Mouse (Mus musculus) stomach, postnatal 0 days (tissue): ENCODE data around the gene Ntan1.
"Not testable (repeated sequence)": the region's sequence is repeated elsewhere in the genome, so short reads cannot be mapped to it uniquely, and the experiment has no call there.

Experiments used
- CTCF ChIP-seq: IDR thresholded peaks from 2 replicates; pipeline ENCODE4 v1.5.1; 2016; ENCODE audit warnings: antibody characterized with exemption, low read depth, mild to moderate bottlenecking, moderate library complexity
- EP300 ChIP-seq: optimal IDR thresholded peaks from 2 replicates; pipeline ENCODE3; 2016; ENCODE audit warnings: antibody characterized with exemption

GRCm38 (mm10) chr16:13793441-13793840, 25.2 kb upstream of the Ntan1 start:
- TF ChIP-seq CTCF, EP300: not testable (repeated sequence)
